Mouse (Mus musculus): Measurements from ENCODE around the gene Tymp. TPM values are rescaled to one million over a fixed set of nuclear protein-coding genes. Genes with fewer than 3 reads are reported as not detected.

The Tymp gene
- polyA plus RNA-seq, 1 experiment from 2014 or later, result 1.4 TPM

GRCm38 (mm10) chr15:89350447-89350846 lies 26.4 kb downstream of the Tymp start:
- H3K9ac ChIP-seq (ENCODE audit: low read length), result no peak overlapping the region
- no peaks in the 10 kb centered on the region for H3K27me3 ChIP-seq (ENCODE audit: control insufficient read depth, insufficient read depth, low read length)
- peaks cover 14% of the 10 kb centered on the region for H3K36me3 ChIP-seq (ENCODE audit: control insufficient read depth, insufficient read depth, low read length)
- H3K4me3 ChIP-seq (replicated peaks; ENCODE audit: low read length), result no peak overlapping the region
- H3K4me1 ChIP-seq (ENCODE audit: control insufficient read depth, insufficient read depth, low read length), result peaks cover 9% of the 10 kb centered on the region
- no peak overlapping the region for H3K27ac ChIP-seq (ENCODE audit: low read length)
- no peak overlapping the region for H3K4me2 ChIP-seq (ENCODE audit: low read depth, low read length)
- 85% methylated on average over 5 of the region's 5 CpGs for whole genome bisulfite sequencing
- ATAC-seq (ENCODE audit: insufficient read depth, low FRiP score), result no peak
- no peaks in the 10 kb centered on the region for H3K9me3 ChIP-seq (replicated peaks; ENCODE audit: control insufficient read depth, low read length)

GRCm38 (mm10) chr15:89343325-89343724 lies 33.5 kb downstream of the Tymp start:
- Histone ChIP-seq H3K9me3 (replicated peaks; ENCODE audit: control insufficient read depth, low read length) (no peaks in the 10 kb centered on the region), H3K27me3 (ENCODE audit: control insufficient read depth, insufficient read depth, low read length) (no peaks in the 10 kb centered on the region), H3K4me3 (replicated peaks; ENCODE audit: low read length) (no peak overlapping the region), H3K4me2 (ENCODE audit: low read depth, low read length) (no peak overlapping the region), H3K27ac (ENCODE audit: low read length) (no peak overlapping the region), H3K4me1 (ENCODE audit: control insufficient read depth, insufficient read depth, low read length) (no peaks in the 10 kb centered on the region), H3K9ac (ENCODE audit: low read length) (no peak overlapping the region), H3K36me3 (ENCODE audit: control insufficient read depth, insufficient read depth, low read length) (no peaks in the 10 kb centered on the region)
- WGBS, result 82% methylated on average over 3 of the region's 3 CpGs
- no peak for ATAC-seq (ENCODE audit: insufficient read depth, low FRiP score)

GRCm38 (mm10) chr15:89341678-89342077 lies 35.2 kb downstream of the Tymp start:
- 36% methylated on average over 1 of the region's 1 CpGs for WGBS
- H3K36me3 ChIP-seq (ENCODE audit: control insufficient read depth, insufficient read depth, low read length), result no peaks in the 10 kb centered on the region
- no peaks in the 10 kb centered on the region for H3K9me3 ChIP-seq (replicated peaks; ENCODE audit: control insufficient read depth, low read length)
- H3K4me3 ChIP-seq (replicated peaks; ENCODE audit: low read length), result no peak overlapping the region
- H3K4me2 ChIP-seq (ENCODE audit: low read depth, low read length), result no peak overlapping the region
- no peak for ATAC-seq (ENCODE audit: insufficient read depth, low FRiP score)
- H3K4me1 ChIP-seq (ENCODE audit: control insufficient read depth, insufficient read depth, low read length), result no peaks in the 10 kb centered on the region
- no peak overlapping the region for H3K27ac ChIP-seq (ENCODE audit: low read length)
- H3K9ac ChIP-seq (ENCODE audit: low read length), result no peak overlapping the region
- no peaks in the 10 kb centered on the region for H3K27me3 ChIP-seq (ENCODE audit: control insufficient read depth, insufficient read depth, low read length)

GRCm38 (mm10) chr15:89340136-89340535 lies 36.7 kb downstream of the Tymp start:
- Histone ChIP-seq H3K9ac (ENCODE audit: low read length) (no peak overlapping the region), H3K27me3 (ENCODE audit: control insufficient read depth, insufficient read depth, low read length) (no peaks in the 10 kb centered on the region), H3K4me2 (ENCODE audit: low read depth, low read length) (no peak overlapping the region), H3K9me3 (replicated peaks; ENCODE audit: control insufficient read depth, low read length) (no peaks in the 10 kb centered on the region), H3K36me3 (ENCODE audit: control insufficient read depth, insufficient read depth, low read length) (no peaks in the 10 kb centered on the region), H3K27ac (ENCODE audit: low read length) (no peak overlapping the region), H3K4me3 (replicated peaks; ENCODE audit: low read length) (no peak overlapping the region), H3K4me1 (ENCODE audit: control insufficient read depth, insufficient read depth, low read length) (no peaks in the 10 kb centered on the region)
- WGBS, result 75% methylated on average over 3 of the region's 3 CpGs
- ATAC-seq (ENCODE audit: insufficient read depth, low FRiP score), result no peak

- H3K4me1 ChIP-seq (ENCODE audit: control insufficient read depth, insufficient read depth, low read length), result no peaks in the 10 kb centered on the region
- 78% methylated on average over 2 of the region's 2 CpGs for WGBS
- ATAC-seq (ENCODE audit: insufficient read depth, low FRiP score), result no peak
- H3K27me3 ChIP-seq (ENCODE audit: control insufficient read depth, insufficient read depth, low read length), result no peaks in the 10 kb centered on the region
- no peaks in the 10 kb centered on the region for H3K9me3 ChIP-seq (replicated peaks; ENCODE audit: control insufficient read depth, low read length)
- no peak overlapping the region for H3K4me2 ChIP-seq (ENCODE audit: low read depth, low read length)
- H3K27ac ChIP-seq (ENCODE audit: low read length), result no peak overlapping the region
- H3K4me3 ChIP-seq (replicated peaks; ENCODE audit: low read length), result no peak overlapping the region
- H3K36me3 ChIP-seq (ENCODE audit: control insufficient read depth, insufficient read depth, low read length), result no peaks in the 10 kb centered on the region
- no peak overlapping the region for H3K9ac ChIP-seq (ENCODE audit: low read length)
Measured at GRCm38 (mm10) chr15:89339696-89340095, 37.1 kb downstream of the Tymp start.

- Histone ChIP-seq H3K36me3 (ENCODE audit: control insufficient read depth, insufficient read depth, low read length) (no peaks in the 10 kb centered on the region), H3K9me3 (replicated peaks; ENCODE audit: control insufficient read depth, low read length) (no peaks in the 10 kb centered on the region), H3K4me1 (ENCODE audit: control insufficient read depth, insufficient read depth, low read length) (no peaks in the 10 kb centered on the region), H3K9ac (ENCODE audit: low read length) (no peak overlapping the region), H3K4me2 (ENCODE audit: low read depth, low read length) (no peak overlapping the region), H3K27me3 (ENCODE audit: control insufficient read depth, insufficient read depth, low read length) (no peaks in the 10 kb centered on the region), H3K27ac (ENCODE audit: low read length) (no peak overlapping the region), H3K4me3 (replicated peaks; ENCODE audit: low read length) (no peak overlapping the region)
- WGBS, result 77% methylated on average over 14 of the region's 14 CpGs
- no peak for ATAC-seq (ENCODE audit: insufficient read depth, low FRiP score)
Measured at GRCm38 (mm10) chr15:89336422-89336821, 40.4 kb downstream of the Tymp start.

- Histone ChIP-seq H3K4me2 (ENCODE audit: low read depth, low read length) (no peak overlapping the region), H3K27me3 (ENCODE audit: control insufficient read depth, insufficient read depth, low read length) (no peaks in the 10 kb centered on the region), H3K36me3 (ENCODE audit: control insufficient read depth, insufficient read depth, low read length) (no peaks in the 10 kb centered on the region), H3K27ac (ENCODE audit: low read length) (no peak overlapping the region), H3K4me1 (ENCODE audit: control insufficient read depth, insufficient read depth, low read length) (no peaks in the 10 kb centered on the region), H3K9me3 (replicated peaks; ENCODE audit: control insufficient read depth, low read length) (no peaks in the 10 kb centered on the region), H3K9ac (ENCODE audit: low read length) (no peak overlapping the region), H3K4me3 (replicated peaks; ENCODE audit: low read length) (no peak overlapping the region)
- 74% methylated on average over 17 of the region's 17 CpGs for whole genome bisulfite sequencing
- no peak for ATAC-seq (ENCODE audit: insufficient read depth, low FRiP score)
Measured at GRCm38 (mm10) chr15:89334774-89335537, 41.9 kb downstream of the Tymp start.

- no peaks in the 10 kb centered on the region for H3K27me3 ChIP-seq (ENCODE audit: control insufficient read depth, insufficient read depth, low read length)
- no peak within 1 kb of the TSS for H3K27ac ChIP-seq (ENCODE audit: low read length)
- no peaks in the 10 kb centered on the region for H3K4me1 ChIP-seq (ENCODE audit: control insufficient read depth, insufficient read depth, low read length)
- H3K9ac ChIP-seq (ENCODE audit: low read length), result no peak within 1 kb of the TSS
- no peaks in the 10 kb centered on the region for H3K36me3 ChIP-seq (ENCODE audit: control insufficient read depth, insufficient read depth, low read length)
- WGBS, result 85% methylated on average over 7 of the region's 7 CpGs
- H3K4me3 ChIP-seq (replicated peaks; ENCODE audit: low read length), result no peak within 1 kb of the TSS
- no peak for ATAC-seq (ENCODE audit: insufficient read depth, low FRiP score)
- no peak within 1 kb of the TSS for H3K4me2 ChIP-seq (ENCODE audit: low read depth, low read length)
- no peaks in the 10 kb centered on the region for H3K9me3 ChIP-seq (replicated peaks; ENCODE audit: control insufficient read depth, low read length)
Measured at GRCm38 (mm10) chr15:89334271-89334670, 42.6 kb downstream of the Tymp start, which contains the start of gene Miox. Gene Miox, plus strand, starts transcription at chr15:89334398.

- no peak for ATAC-seq (ENCODE audit: insufficient read depth, low FRiP score)
- peaks cover 7% of the 10 kb centered on the region; the same call in 1 of the 2 replicates for H3K4me1 ChIP-seq (ENCODE audit: control insufficient read depth, insufficient read depth, low read length)
- H3K4me2 ChIP-seq (ENCODE audit: low read depth, low read length), result no peak overlapping the region
- H3K4me3 ChIP-seq (replicated peaks; ENCODE audit: low read length), result no peak overlapping the region
- H3K9me3 ChIP-seq (replicated peaks; ENCODE audit: control insufficient read depth, low read length), result no peaks in the 10 kb centered on the region
- 60% methylated on average over 5 of the region's 5 CpGs for WGBS
- H3K27me3 ChIP-seq (ENCODE audit: control insufficient read depth, insufficient read depth, low read length), result peaks cover 9% of the 10 kb centered on the region; the same call in 1 of the 2 replicates
- no peak overlapping the region for H3K9ac ChIP-seq (ENCODE audit: low read length)
- no peak overlapping the region for H3K27ac ChIP-seq (ENCODE audit: low read length)
- H3K36me3 ChIP-seq (ENCODE audit: control insufficient read depth, insufficient read depth, low read length), result no peaks in the 10 kb centered on the region
Measured at GRCm38 (mm10) chr15:89326441-89326840, 50.4 kb downstream of the Tymp start.
